Comparison of ENCODE assay signal across 8 mouse cellular contexts in genomic region chr9:67156590-67157259, GRCm38 (mm10).
DNase-seq lines count a peak whose midpoint lies in the region; ATAC-seq and TF ChIP-seq lines count a peak whose summit lies in the region.
"Had no signal": no experiment of that assay in that cellular context is flagged by ENCODE, and none has a peak within 500 bp of the region (broad histone marks: within the 10 kb centered on the region; RNA-seq: fewer than 3 reads in every experiment).

No protein-coding gene starts in this region.

- WGBS in midbrain, embryonic 14.5 days, result 66% methylated on average over 3 of the region's 3 CpGs
- WGBS in midbrain, embryonic 15.5 days, result 63% methylated on average over 3 of the region's 3 CpGs
- WGBS in cerebellum, adult 2 months, result 56% methylated on average over 3 of the region's 3 CpGs
- WGBS in heart, postnatal 0 days, result 69% methylated on average over 3 of the region's 3 CpGs
- 35% methylated on average over 3 of the region's 3 CpGs for WGBS in lung, embryonic 14.5 days

- H3K4me1 ChIP-seq in midbrain, embryonic 14.5 days (ENCODE audit: control insufficient read depth, insufficient read depth, low read length), result no peaks in the 10 kb centered on the region
- H3K4me1 ChIP-seq in midbrain, embryonic 15.5 days, result no peaks in the 10 kb centered on the region
- no peaks in the 10 kb centered on the region for H3K4me1 ChIP-seq in cerebellum, adult 2 months (ENCODE audit: control insufficient read depth, insufficient read depth, low read length)
- H3K4me1 ChIP-seq in heart, postnatal 0 days (ENCODE audit: control insufficient read depth, insufficient read depth), result peaks cover 13% of the 10 kb centered on the region
- peaks cover 22% of the 10 kb centered on the region for H3K4me1 ChIP-seq in lung, embryonic 14.5 days (ENCODE audit: insufficient read depth)

- no peaks in the 10 kb centered on the region for H3K27me3 ChIP-seq in midbrain, embryonic 14.5 days (ENCODE audit: control insufficient read depth, insufficient read depth, low read length)
- H3K27me3 ChIP-seq in midbrain, embryonic 15.5 days (replicated peaks), result no peaks in the 10 kb centered on the region
- H3K27me3 ChIP-seq in cerebellum, adult 2 months (ENCODE audit: control insufficient read depth, insufficient read depth, low read length), result no peaks in the 10 kb centered on the region
- H3K27me3 ChIP-seq in heart, postnatal 0 days (ENCODE audit: control insufficient read depth, insufficient read depth, low read length), result no peaks in the 10 kb centered on the region
- H3K27me3 ChIP-seq in lung, embryonic 14.5 days (ENCODE audit: insufficient read depth, low read length), result no peaks in the 10 kb centered on the region
- H3K27me3 ChIP-seq: lung, embryonic 15.5 days had no signal

- H3K9me3 ChIP-seq in midbrain, embryonic 14.5 days (ENCODE audit: control insufficient read depth, low read length), result no peaks in the 10 kb centered on the region
- no peaks in the 10 kb centered on the region for H3K9me3 ChIP-seq in midbrain, embryonic 15.5 days
- no peaks in the 10 kb centered on the region for H3K9me3 ChIP-seq in heart, postnatal 0 days (replicated peaks; ENCODE audit: control insufficient read depth, low read length)
- no peaks in the 10 kb centered on the region for H3K9me3 ChIP-seq in lung, embryonic 14.5 days (ENCODE audit: low read depth, low read length)
- H3K9me3 ChIP-seq: lung, embryonic 15.5 days had no signal

- H3K4me3 ChIP-seq in midbrain, embryonic 14.5 days (replicated peaks; ENCODE audit: low read depth, low read length), result no peak overlapping the region
- H3K4me3 ChIP-seq in midbrain, embryonic 15.5 days, result no peak overlapping the region
- no peak overlapping the region for H3K4me3 ChIP-seq in cerebellum, adult 2 months (replicated peaks; ENCODE audit: insufficient read depth, low read depth, low read length)
- H3K4me3 ChIP-seq in heart, postnatal 0 days (ENCODE audit: low read depth, low read length), result no peak overlapping the region
- H3K4me3 ChIP-seq in lung, embryonic 14.5 days (ENCODE audit: low read depth, low read length), result no peak overlapping the region
- H3K4me3 ChIP-seq: lung, embryonic 15.5 days had no signal

- H3K4me2 ChIP-seq in midbrain, embryonic 14.5 days (ENCODE audit: low read length), result no peak overlapping the region
- no peak overlapping the region for H3K4me2 ChIP-seq in midbrain, embryonic 15.5 days
- H3K4me2 ChIP-seq in heart, postnatal 0 days (ENCODE audit: low read depth, low read length), result no peak overlapping the region
- H3K4me2 ChIP-seq in lung, embryonic 14.5 days, result no peak overlapping the region
- H3K4me2 ChIP-seq: lung, embryonic 15.5 days had no signal

- DNase-seq in midbrain, embryonic 14.5 days, result peak; percentile 44
- DNase-seq in NIH3T3 (ENCODE audit: low read depth), result peak; percentile 67
- DNase-seq in cerebellum, adult 2 months, result peak; percentile 15 to 19
- peak; percentile 74 for DNase-seq in heart, postnatal 0 days (ENCODE audit: low spot score)
- DNase-seq in lung, embryonic 14.5 days, result peak; percentile 80
- peak; percentile 53 for DNase-seq in yolk sac, embryonic 10.5 days (ENCODE audit: low spot score)

- TF ChIP-seq CTCF in cerebellum, adult 2 months (IDR thresholded peaks at IDR 0.05; ENCODE audit: borderline replicate concordance, insufficient read depth, low read depth, low read length), result peak; percentile 55
- TF ChIP-seq CTCF in heart, postnatal 0 days (IDR thresholded peaks at IDR 0.05; ENCODE audit: low read depth), result peak; percentile 86
- TF ChIP-seq CTCF in lung, embryonic 14.5 days (IDR thresholded peaks at IDR 0.05; ENCODE audit: low read depth), result peak; percentile 82

- no peak overlapping the region for H3K27ac ChIP-seq in midbrain, embryonic 14.5 days (replicated peaks; ENCODE audit: low read depth, low read length)
- no peak overlapping the region for H3K27ac ChIP-seq in midbrain, embryonic 15.5 days
- H3K27ac ChIP-seq in cerebellum, adult 2 months (ENCODE audit: insufficient read depth, low read length), result no peak overlapping the region
- H3K27ac ChIP-seq in heart, postnatal 0 days (ENCODE audit: low read depth), result no peak overlapping the region
- H3K27ac ChIP-seq in lung, embryonic 14.5 days (ENCODE audit: low read depth), result no peak overlapping the region
- H3K27ac ChIP-seq: lung, embryonic 15.5 days had no signal

- H3K36me3 ChIP-seq in midbrain, embryonic 14.5 days (ENCODE audit: control insufficient read depth, insufficient read depth, low read length), result no peaks in the 10 kb centered on the region
- H3K36me3 ChIP-seq in midbrain, embryonic 15.5 days (replicated peaks), result no peaks in the 10 kb centered on the region
- no peaks in the 10 kb centered on the region for H3K36me3 ChIP-seq in heart, postnatal 0 days (replicated peaks; ENCODE audit: control insufficient read depth, insufficient read depth, low read length)
- H3K36me3 ChIP-seq in lung, embryonic 14.5 days (ENCODE audit: insufficient read depth), result no peaks in the 10 kb centered on the region
- H3K36me3 ChIP-seq: lung, embryonic 15.5 days had no signal

- no peak for TF ChIP-seq POLR2A in cerebellum, adult 2 months (IDR thresholded peaks at IDR 0.05; ENCODE audit: borderline replicate concordance, insufficient read depth, low read length)

- H3K9ac ChIP-seq in midbrain, embryonic 14.5 days (replicated peaks; ENCODE audit: low read length), result no peak overlapping the region
- no peak overlapping the region for H3K9ac ChIP-seq in midbrain, embryonic 15.5 days
- no peak overlapping the region for H3K9ac ChIP-seq in heart, postnatal 0 days (replicated peaks; ENCODE audit: low read depth, low read length)
- no peak overlapping the region for H3K9ac ChIP-seq in lung, embryonic 14.5 days
- H3K9ac ChIP-seq: lung, embryonic 15.5 days had no signal

- no peak for ATAC-seq in midbrain, embryonic 14.5 days (ENCODE audit: low FRiP score, low TSS enrichment)
- ATAC-seq in midbrain, embryonic 15.5 days (replicated peaks), result no peak
- ATAC-seq in heart, postnatal 0 days (ENCODE audit: insufficient read depth, low read depth), result peak; percentile 28
- ATAC-seq in lung, embryonic 14.5 days (ENCODE audit: insufficient read depth), result no peak

- TF ChIP-seq EP300 in heart, postnatal 0 days (IDR thresholded peaks at IDR 0.05; ENCODE audit: low read depth), result no peak

Comparison
In these comparisons a context has a peak if more than half of its experiments do, and no peak if none do; other contexts are left out.
1. DNase-seq: peak in every context shown above with its lines; median percentile 80 in lung, embryonic 14.5 days; 74 in heart, postnatal 0 days; 67 in NIH3T3; 53 in yolk sac, embryonic 10.5 days; 44 in midbrain, embryonic 14.5 days; 17 in cerebellum, adult 2 months.